Mouse (Mus musculus) G1E (cell line): ENCODE results near the gene Ahnak.

ENCODE experiments used
- CTCF ChIP-seq: IDR thresholded peaks from 2 replicates; pipeline ENCODE4 v1.5.1; 2012; ENCODE audit warnings: low read depth, low read length, inconsistent platforms, mixed read lengths
- GATA1 ChIP-seq: IDR thresholded peaks from 2 replicates; pipeline ENCODE4 v1.6.1; 2012; ENCODE audit warnings: borderline replicate concordance, low read length, inconsistent platforms, mixed read lengths
- TAL1 ChIP-seq: conservative IDR thresholded peaks from 2 replicates; pipeline ENCODE4 v1.6.1; 2012; ENCODE audit warnings: low read depth, low read length, inconsistent platforms, mixed read lengths

GRCm38 (mm10) chr19:9034480-9034879 is 45.4 kb downstream of the Ahnak start:
- TF ChIP-seq CTCF = no peak
- TF ChIP-seq GATA1 = no peak
- TF ChIP-seq TAL1 = no peak
